Mouse (Mus musculus): Measurements from ENCODE around the gene Sag. TPM values are rescaled to one million over a fixed set of nuclear protein-coding genes. Genes with fewer than 3 reads are reported as not detected.

Sag gene
- total and polyA plus RNA-seq, 2 experiments from 2014 or later: 1.3 to 1.4 TPM

DNA sequence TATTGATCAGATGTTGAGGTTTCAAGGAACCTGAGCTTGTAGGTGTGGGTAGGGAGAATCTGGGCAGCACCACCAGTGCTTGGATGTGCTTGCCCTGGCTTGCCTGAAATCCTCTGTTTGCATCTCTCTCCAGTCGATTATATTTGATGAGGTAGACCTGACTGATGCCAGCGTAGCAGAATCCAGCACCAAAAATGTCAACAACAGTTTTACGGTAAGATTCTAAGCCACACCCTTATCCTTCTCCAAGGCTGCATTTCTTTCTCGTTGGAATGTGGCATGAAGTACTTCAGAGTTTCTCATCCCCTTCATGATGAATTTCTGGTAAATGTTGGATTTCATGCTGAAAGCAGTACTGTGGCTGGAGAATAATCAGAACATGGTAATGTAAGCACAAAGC, 78.2 kb downstream of the Sag start:
- no peaks in the 10 kb centered on the region; the same call in 1 of the 2 replicates for H3K36me3 ChIP-seq (ENCODE audit: insufficient read depth, low read length)
- WGBS: 80% methylated on average over 4 of the region's 4 CpGs
- DNase-seq (ENCODE audit: low spot score): no peak

GRCm38 (mm10) chr1:87882554-87882953, 79.1 kb downstream of the Sag start:
- H3K4me2 ChIP-seq (ENCODE audit: low read depth, low read length): no peak overlapping the region
- H3K4me3 ChIP-seq (ENCODE audit: low read length): no peak overlapping the region
- H3K36me3 ChIP-seq (ENCODE audit: insufficient read depth, low read length): no peaks in the 10 kb centered on the region; the same call in 1 of the 2 replicates
- no peaks in the 10 kb centered on the region for H3K9me3 ChIP-seq (ENCODE audit: low read length)
- ATAC-seq: no peak
- DNase-seq (ENCODE audit: low spot score): no peak
- no peak overlapping the region for H3K27ac ChIP-seq
- H3K27me3 ChIP-seq (ENCODE audit: insufficient read depth, low read length): no peaks in the 10 kb centered on the region
- H3K9ac ChIP-seq (replicated peaks; ENCODE audit: low read length): no peak overlapping the region
- H3K4me1 ChIP-seq (ENCODE audit: insufficient read depth, low read length): peaks cover 17% of the 10 kb centered on the region; the same call in 1 of the 2 replicates
- no peak for TF ChIP-seq CTCF (IDR thresholded peaks at IDR 0.05; ENCODE audit: low read depth)

More for the DNA sequence above, 78.2 kb downstream of the Sag start:
- Histone ChIP-seq H3K27me3 (ENCODE audit: insufficient read depth, low read length) (no peaks in the 10 kb centered on the region), H3K9ac (replicated peaks; ENCODE audit: low read length) (no peak overlapping the region), H3K9me3 (ENCODE audit: low read length) (no peaks in the 10 kb centered on the region), H3K4me1 (ENCODE audit: insufficient read depth, low read length) (peaks cover 20% of the 10 kb centered on the region; the same call in 1 of the 2 replicates), H3K27ac (no peak overlapping the region), H3K4me2 (ENCODE audit: low read depth, low read length) (no peak overlapping the region), H3K4me3 (ENCODE audit: low read length) (no peak overlapping the region)
- no peak for TF ChIP-seq CTCF (IDR thresholded peaks at IDR 0.05; ENCODE audit: low read depth)
- ATAC-seq: no peak

- no peak overlapping the region for H3K27ac ChIP-seq
- H3K9me3 ChIP-seq (ENCODE audit: low read length): no peaks in the 10 kb centered on the region
- no peak overlapping the region for H3K4me2 ChIP-seq (ENCODE audit: low read depth, low read length)
- DNase-seq (ENCODE audit: low spot score) (no peak), ATAC-seq (no peak)
- no peak for TF ChIP-seq CTCF (IDR thresholded peaks at IDR 0.05; ENCODE audit: low read depth)
- no peaks in the 10 kb centered on the region for H3K27me3 ChIP-seq (ENCODE audit: insufficient read depth, low read length)
- no peak overlapping the region for H3K9ac ChIP-seq (replicated peaks; ENCODE audit: low read length)
- H3K4me3 ChIP-seq (ENCODE audit: low read length): no peak overlapping the region
- no peaks in the 10 kb centered on the region for H3K36me3 ChIP-seq (ENCODE audit: insufficient read depth, low read length)
- WGBS: 83% methylated on average over 1 of the region's 1 CpGs
- H3K4me1 ChIP-seq (ENCODE audit: insufficient read depth, low read length): no peaks in the 10 kb centered on the region
These were observed 87.5 kb downstream of the Sag start for GRCm38 (mm10) chr1:87890960-87891359.

GRCm38 (mm10) chr1:87891634-87892033, 88.2 kb downstream of the Sag start:
- 83% methylated on average over 4 of the region's 4 CpGs for WGBS
- ATAC-seq (no peak), DNase-seq (ENCODE audit: low spot score) (no peak)
- H3K4me1 ChIP-seq (ENCODE audit: insufficient read depth, low read length): no peaks in the 10 kb centered on the region
- no peak for TF ChIP-seq CTCF (IDR thresholded peaks at IDR 0.05; ENCODE audit: low read depth)
- no peak overlapping the region for H3K27ac ChIP-seq
- no peaks in the 10 kb centered on the region for H3K27me3 ChIP-seq (ENCODE audit: insufficient read depth, low read length)
- H3K4me3 ChIP-seq (ENCODE audit: low read length): no peak overlapping the region
- H3K36me3 ChIP-seq (ENCODE audit: insufficient read depth, low read length): no peaks in the 10 kb centered on the region
- no peak overlapping the region for H3K9ac ChIP-seq (replicated peaks; ENCODE audit: low read length)
- H3K9me3 ChIP-seq (ENCODE audit: low read length): no peaks in the 10 kb centered on the region
- no peak overlapping the region for H3K4me2 ChIP-seq (ENCODE audit: low read depth, low read length)

GRCm38 (mm10) chr1:87892499-87892898, 89.0 kb downstream of the Sag start:
- H3K9ac ChIP-seq (replicated peaks; ENCODE audit: low read length): no peak overlapping the region
- no peaks in the 10 kb centered on the region for H3K27me3 ChIP-seq (ENCODE audit: insufficient read depth, low read length)
- H3K27ac ChIP-seq: no peak overlapping the region
- no peaks in the 10 kb centered on the region for H3K9me3 ChIP-seq (ENCODE audit: low read length)
- no peak for TF ChIP-seq CTCF (IDR thresholded peaks at IDR 0.05; ENCODE audit: low read depth)
- ATAC-seq: no peak
- no peak overlapping the region for H3K4me2 ChIP-seq (ENCODE audit: low read depth, low read length)
- no peaks in the 10 kb centered on the region for H3K4me1 ChIP-seq (ENCODE audit: insufficient read depth, low read length)
- no peak for DNase-seq (ENCODE audit: low spot score)
- 52% methylated on average over 2 of the region's 2 CpGs for WGBS
- no peaks in the 10 kb centered on the region for H3K36me3 ChIP-seq (ENCODE audit: insufficient read depth, low read length)
- no peak overlapping the region for H3K4me3 ChIP-seq (ENCODE audit: low read length)

DNA sequence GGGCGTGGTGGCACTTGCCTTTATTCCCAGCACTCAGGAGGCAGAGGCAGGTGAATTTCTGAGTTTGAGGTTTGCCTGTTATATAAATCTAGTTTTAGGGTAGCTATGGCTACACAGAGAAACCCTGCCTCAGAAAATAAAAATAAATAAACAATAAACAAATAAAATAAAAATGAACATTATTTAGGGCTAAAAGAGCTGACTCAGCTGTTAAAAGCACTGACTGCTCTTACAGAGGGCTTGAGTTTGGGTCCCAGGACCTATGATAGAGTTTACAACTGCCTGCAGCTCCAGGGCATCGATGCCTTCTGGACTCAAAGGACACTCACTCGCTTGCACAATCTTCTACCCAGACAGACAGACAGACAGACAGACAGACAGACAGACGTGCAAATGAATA, 89.9 kb downstream of the Sag start:
- ATAC-seq (no peak), DNase-seq (ENCODE audit: low spot score) (no peak)
- H3K9ac ChIP-seq (replicated peaks; ENCODE audit: low read length): no peak overlapping the region
- no peak for TF ChIP-seq CTCF (IDR thresholded peaks at IDR 0.05; ENCODE audit: low read depth)
- no peak overlapping the region for H3K4me3 ChIP-seq (ENCODE audit: low read length)
- H3K27ac ChIP-seq: no peak overlapping the region
- H3K27me3 ChIP-seq (ENCODE audit: insufficient read depth, low read length): no peaks in the 10 kb centered on the region
- no peaks in the 10 kb centered on the region for H3K9me3 ChIP-seq (ENCODE audit: low read length)
- H3K4me2 ChIP-seq (ENCODE audit: low read depth, low read length): no peak overlapping the region
- no peaks in the 10 kb centered on the region for H3K36me3 ChIP-seq (ENCODE audit: insufficient read depth, low read length)
- WGBS: 91% methylated on average over 4 of the region's 4 CpGs
- no peaks in the 10 kb centered on the region for H3K4me1 ChIP-seq (ENCODE audit: insufficient read depth, low read length)

Other genes with a start within 250 kb of the Sag start
- 42.1 and 49.1 TPM in 2 replicates for gene Ngef, start 229.8 kb upstream of the Sag start, total RNA-seq (2014; rRNA removed)
- 32.4 and 35.6 TPM in 2 replicates for gene Ngef, start 229.8 kb upstream of the Sag start, polyA plus RNA-seq (2015; fragmentation: Nextera tagmentation; extraction: Ambion mirVana)
- gene Inpp5d, start 183.4 kb upstream of the Sag start, total RNA-seq (2014; rRNA removed): 7.4 and 20.1 TPM in 2 replicates
- gene Inpp5d, start 183.4 kb upstream of the Sag start, polyA plus RNA-seq (2015; fragmentation: Nextera tagmentation; extraction: Ambion mirVana): 2.1 and 2.3 TPM in 2 replicates
- gene Atg16l1, start 47.8 kb upstream of the Sag start, total RNA-seq (2014; rRNA removed): 64.2 and 72.9 TPM in 2 replicates
- gene Atg16l1, start 47.8 kb upstream of the Sag start, polyA plus RNA-seq (2015; fragmentation: Nextera tagmentation; extraction: Ambion mirVana): 54.2 and 58.5 TPM in 2 replicates
- 71.0 and 78.0 TPM in 2 replicates for gene Dgkd, start 49.6 kb downstream of the Sag start, total RNA-seq (2014; rRNA removed)
- 33.5 and 36.1 TPM in 2 replicates for gene Dgkd, start 49.6 kb downstream of the Sag start, polyA plus RNA-seq (2015; fragmentation: Nextera tagmentation; extraction: Ambion mirVana)
- gene Usp40, start 204.9 kb downstream of the Sag start, total RNA-seq (2014; rRNA removed): 12.0 and 18.2 TPM in 2 replicates
- gene Usp40, start 204.9 kb downstream of the Sag start, polyA plus RNA-seq (2015; fragmentation: Nextera tagmentation; extraction: Ambion mirVana): 9.2 and 11.5 TPM in 2 replicates